Mouse (Mus musculus) granulocyte monocyte progenitor cell, adult 5-6 weeks (primary cell): Measurements from ENCODE around the gene Smpd2. TPM values are rescaled to one million over a fixed set of nuclear protein-coding genes. Genes with fewer than 3 reads are reported as not detected.

ENCODE experiments used
- ATAC-seq: replicated peaks from 2 replicates; pipeline ENCODE4 v1.8.0; 2016; ENCODE audit warnings: mild to moderate bottlenecking, moderate TSS enrichment, inconsistent platforms; ENCODE audit not compliant: poor library complexity, severe bottlenecking
- total RNA-seq, 2 experiments: library from RNA; stranded (forward) in 1 of 2; stranded (reverse) in 1 of 2; fragments of 200-712, 200-1000 nt in 1 of 2; fragments of >200 nt in 1 of 2; fragmentation: Nextera tagmentation in 1 of 2; gene quantifications; 2 replicates each; pipeline ENCODE4 v1.2.3; 2014 to 2017

The Smpd2 gene
- total RNA-seq (2014; fragmentation: Nextera tagmentation) (23.0 and 24.4 TPM in 2 replicates), total RNA-seq (2017) (10.1 and 13.0 TPM in 2 replicates)

GRCm38 (mm10) chr10:41489708-41490517 is at the start of gene Smpd2, which contains the start of gene Ppil6:
Smpd2 (minus strand) TSS chr10:41490369.
Ppil6 (plus strand) TSS chr10:41490439.
- peak; percentile 93 for ATAC-seq

DNA sequence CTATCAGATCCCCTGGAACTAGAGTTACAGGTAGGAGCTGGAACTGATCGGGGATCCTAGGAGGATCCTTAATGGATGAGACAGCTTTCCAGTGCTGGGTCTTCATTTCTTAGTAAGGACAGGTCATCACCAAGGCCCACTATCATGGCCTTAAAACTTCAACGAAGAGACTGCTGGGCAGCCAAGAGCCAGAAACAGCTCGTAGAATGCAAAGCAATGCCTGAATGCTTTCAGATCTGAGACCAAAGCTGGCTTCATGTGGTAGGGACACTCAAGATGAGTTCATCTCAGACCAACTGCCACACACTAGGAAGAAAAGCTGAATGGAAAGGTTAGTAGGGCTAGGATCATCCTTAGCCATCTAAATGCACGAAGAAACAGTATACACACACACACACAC is 48.8 kb upstream of the Smpd2 start:
- no peak for ATAC-seq

DNA sequence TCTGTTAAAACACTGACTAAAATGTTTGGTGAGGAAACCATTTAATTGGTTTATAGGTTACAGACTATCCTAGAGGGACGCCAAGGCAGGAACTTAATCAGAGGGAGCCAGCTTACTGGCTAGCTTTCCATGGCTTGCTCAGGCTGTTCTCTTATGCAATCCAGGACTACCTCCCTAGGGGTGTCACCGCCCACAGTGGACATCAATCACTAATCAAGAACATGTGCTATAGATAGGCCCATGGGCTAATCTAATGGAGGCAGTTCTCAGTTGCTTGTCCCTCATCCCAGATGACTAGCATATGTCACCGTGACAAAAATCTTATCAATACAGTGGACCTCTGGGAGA is 47.8 kb upstream of the Smpd2 start:
- ATAC-seq = no peak

DNA sequence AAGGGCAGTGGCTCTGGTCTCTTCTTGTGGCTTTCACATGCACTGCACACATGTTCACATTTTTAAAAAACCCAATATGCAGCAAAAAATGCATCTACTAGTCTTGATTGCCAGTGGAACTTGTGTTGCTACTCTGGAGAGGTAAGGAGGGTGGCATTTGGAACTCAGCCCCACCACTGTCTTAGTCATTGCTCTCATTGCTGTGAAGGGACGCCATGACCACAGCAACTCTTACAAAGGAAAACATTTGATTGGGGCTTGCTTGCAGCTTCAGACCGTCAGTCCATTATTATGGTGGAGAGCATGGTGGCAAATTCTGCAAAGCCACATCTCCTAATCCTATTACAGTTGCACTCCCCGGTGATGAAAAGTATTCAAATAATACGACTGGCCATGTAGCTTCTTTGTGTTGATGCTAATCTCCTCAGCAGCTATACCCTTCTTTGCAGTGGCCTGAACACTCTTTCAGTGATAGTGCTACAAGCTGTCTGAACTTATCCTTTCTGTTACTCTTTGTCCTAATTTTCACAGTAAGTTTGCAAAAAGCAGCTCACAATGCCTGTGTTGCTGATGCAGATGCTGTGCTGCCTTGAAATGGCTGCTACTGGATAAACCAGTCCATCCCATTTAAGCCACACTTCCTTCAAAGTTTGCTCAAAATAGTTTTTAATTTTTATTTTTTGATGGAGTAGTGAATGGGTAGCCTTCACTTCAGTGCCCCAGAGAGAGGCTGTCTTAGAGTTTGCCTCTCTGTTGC is 47.2 kb upstream of the Smpd2 start:
- ATAC-seq = no peak

GRCm38 (mm10) chr10:41536714-41537113 is 46.5 kb upstream of the Smpd2 start:
- ATAC-seq = no peak

GRCm38 (mm10) chr10:41535991-41536390 is 45.8 kb upstream of the Smpd2 start:
- no peak for ATAC-seq

DNA sequence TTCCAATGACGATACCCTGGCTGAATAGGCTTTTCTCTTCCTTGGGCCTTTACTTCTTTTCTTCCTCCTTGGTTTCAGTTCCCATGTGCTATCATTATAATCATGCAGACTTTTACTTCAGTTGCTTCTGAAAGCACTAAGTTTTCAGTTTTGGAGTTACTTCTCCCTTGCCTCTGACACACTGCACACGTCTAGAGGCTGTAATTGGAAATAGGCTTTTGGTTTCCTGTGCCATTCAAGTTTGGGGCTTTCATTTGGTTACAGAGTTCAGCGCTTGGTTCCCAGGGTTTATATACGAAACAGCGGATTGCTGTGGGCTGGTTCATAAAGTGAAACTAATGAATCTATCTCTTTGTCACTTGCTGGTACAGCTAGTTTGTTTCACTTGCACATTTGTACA is 39.8 kb upstream of the Smpd2 start:
- peak; percentile 89 for ATAC-seq

DNA sequence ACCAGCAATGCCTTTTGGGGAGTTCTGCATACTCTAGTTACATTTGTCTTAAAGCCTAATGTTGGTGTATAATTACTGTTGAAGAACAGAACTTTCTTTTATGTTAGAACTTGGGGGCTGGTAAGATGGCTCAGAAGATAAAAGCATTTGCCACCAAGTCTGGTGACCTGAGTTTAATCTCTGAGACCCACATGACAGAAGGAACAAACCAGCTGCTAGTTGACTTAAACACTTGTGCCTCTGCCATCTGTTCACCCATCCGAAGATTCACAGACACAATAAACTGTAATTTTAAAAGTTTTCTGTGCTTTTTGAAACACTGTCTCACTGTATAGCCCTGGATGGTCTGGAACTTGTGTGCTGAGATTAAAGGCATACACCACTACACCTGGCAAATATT is 35.5 kb upstream of the Smpd2 start:
- no peak for ATAC-seq

DNA sequence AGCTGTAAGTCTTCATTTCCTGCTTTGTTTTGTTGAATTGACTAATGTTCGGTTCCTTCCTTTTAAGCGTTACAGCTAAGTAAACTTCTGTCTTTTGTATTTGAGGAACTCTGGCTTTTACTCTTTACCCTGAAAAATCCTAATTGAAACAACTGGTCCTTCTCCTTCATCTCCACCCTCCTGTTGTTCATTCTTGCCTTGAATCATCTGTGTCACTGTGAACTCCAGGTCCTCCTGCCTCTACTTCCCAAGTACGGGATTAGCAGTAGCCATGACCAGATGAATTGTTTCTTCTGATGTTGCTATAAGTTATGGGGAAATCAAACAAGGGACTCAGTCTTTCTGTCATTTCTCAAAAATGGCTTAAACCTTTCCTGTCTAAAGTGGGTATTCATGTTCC is 33.2 kb upstream of the Smpd2 start:
- peak; percentile 14; the same call in 1 of the 2 replicates for ATAC-seq

DNA sequence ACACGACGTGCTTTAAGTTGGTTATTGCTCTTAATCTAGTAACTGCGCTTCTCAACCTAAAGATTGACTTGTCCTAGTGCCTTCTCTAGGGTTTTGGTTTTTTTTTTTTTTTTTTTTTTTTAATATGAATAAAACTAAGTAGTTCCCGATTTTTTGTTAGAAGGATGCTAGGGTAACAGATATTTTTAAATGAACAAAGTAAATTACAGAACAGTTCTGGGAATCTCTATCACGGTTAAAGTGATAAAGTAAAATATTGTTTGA is 30.2 kb upstream of the Smpd2 start:
- ATAC-seq = no peak

GRCm38 (mm10) chr10:41519640-41520409 is 29.7 kb upstream of the Smpd2 start:
- peak; percentile 13 for ATAC-seq

DNA sequence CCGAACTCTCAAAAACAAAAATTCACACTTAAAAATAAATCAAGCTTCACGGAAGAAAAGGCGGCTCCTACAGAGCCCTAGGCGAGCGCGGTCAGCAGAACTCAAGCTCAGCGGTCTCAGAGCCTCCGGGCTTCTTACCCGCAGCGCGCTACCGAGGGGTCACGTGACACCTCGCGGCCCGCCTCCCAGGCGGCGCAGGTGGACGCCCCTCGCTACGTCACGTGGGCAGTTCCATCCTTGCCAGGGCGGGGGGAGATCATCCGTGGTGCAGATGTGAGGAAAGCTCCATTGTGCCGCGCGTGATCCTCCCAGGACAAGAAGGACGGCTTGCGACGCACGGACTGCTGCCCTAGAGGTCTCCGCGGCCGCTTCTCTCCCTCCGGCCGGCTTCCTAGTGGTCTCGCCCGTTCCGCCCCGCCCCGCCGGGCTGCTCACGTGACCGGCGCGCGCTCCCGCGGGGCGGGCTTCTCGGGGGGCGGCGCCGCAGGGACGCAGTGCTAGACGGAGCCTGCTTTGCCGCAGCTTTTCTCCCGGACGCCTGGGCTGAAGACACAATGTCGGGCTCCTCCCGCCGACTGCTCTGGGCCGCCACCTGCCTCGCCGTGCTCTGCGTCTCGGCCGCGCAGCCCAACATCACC is 28.9 kb upstream of the Smpd2 start, which contains the start of gene Cd164:
TSS of gene Cd164 (plus strand) at position 434 of the 638 bp plus-strand sequence.
- peak; percentile 50 for ATAC-seq

- peak; percentile 38 for ATAC-seq
Observed at GRCm38 (mm10) chr10:41518508-41518980, 28.4 kb upstream of the Smpd2 start.

- ATAC-seq = no peak
Observed at GRCm38 (mm10) chr10:41514921-41515320, 24.8 kb upstream of the Smpd2 start.

GRCm38 (mm10) chr10:41514301-41514700 is 24.1 kb upstream of the Smpd2 start:
- ATAC-seq = no peak

DNA sequence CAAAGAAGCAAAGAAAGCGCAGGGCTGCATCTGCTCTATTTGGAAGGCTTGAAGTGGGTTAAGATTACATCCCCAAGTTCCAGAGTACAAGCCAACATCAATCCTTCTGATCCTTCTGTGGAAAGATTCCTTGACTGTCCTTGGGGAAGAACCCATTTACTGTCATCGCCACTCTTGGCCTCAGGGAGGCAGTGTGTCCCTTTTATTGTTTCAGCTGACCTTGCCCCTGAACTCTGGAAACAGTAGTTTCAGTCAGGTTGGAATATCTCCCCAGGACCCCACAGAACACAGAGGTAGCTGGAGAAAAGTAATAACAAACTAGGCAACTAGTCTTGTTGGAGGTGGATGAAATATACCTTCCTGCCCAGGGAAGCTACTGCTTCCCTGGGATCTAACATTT is 19.0 kb upstream of the Smpd2 start:
- peak; percentile 66 for ATAC-seq

DNA sequence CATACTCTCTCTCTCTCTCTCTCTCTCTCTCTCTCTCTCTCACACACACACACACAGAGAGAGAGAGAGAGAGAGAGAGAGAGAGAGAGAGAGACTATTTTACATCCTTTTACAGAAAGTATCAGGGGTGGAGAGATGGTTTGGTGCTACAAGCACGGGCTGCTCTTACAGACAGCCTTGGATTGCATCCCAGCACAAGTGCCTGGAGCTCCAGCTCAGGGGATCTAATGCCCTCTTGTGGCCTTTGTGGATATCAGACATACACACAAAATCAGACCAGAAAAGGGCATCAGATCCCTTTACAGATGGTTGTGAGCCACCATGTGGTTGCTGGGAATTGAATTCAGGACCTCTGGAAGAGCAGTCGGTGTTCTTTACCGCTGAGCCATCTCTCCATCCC is 15.3 kb upstream of the Smpd2 start:
- ATAC-seq = peak; percentile 69; the same call in 1 of the 2 replicates

GRCm38 (mm10) chr10:41504996-41505395 is 14.8 kb upstream of the Smpd2 start:
- ATAC-seq = no peak

GRCm38 (mm10) chr10:41500941-41501340 is 10.8 kb upstream of the Smpd2 start:
- ATAC-seq = no peak

- no peak for ATAC-seq
Observed at GRCm38 (mm10) chr10:41491111-41491510, 942 bp upstream of the Smpd2 start.
